Mouse (Mus musculus): ENCODE measurements around the gene Akr1b3.
"Not testable (repeated sequence)": the region's sequence is repeated elsewhere in the genome, so short reads cannot be mapped to it uniquely, and the experiment has no call there.

The Akr1b3 gene

GRCm38 (mm10) chr6:34316854-34317771 is at the start of gene Akr1b3:
TSS of gene Akr1b3 (minus strand) at chr6:34317478.
- peak; percentile 90 for DNase-seq (ENCODE audit: low read depth)

GRCm38 (mm10) chr6:34364217-34365136 is 47.2 kb upstream of the Akr1b3 start:
- no peak for DNase-seq (ENCODE audit: low read depth)

GRCm38 (mm10) chr6:34355841-34356240 is 38.6 kb upstream of the Akr1b3 start:
- no peak for DNase-seq (ENCODE audit: low read depth)

DNA sequence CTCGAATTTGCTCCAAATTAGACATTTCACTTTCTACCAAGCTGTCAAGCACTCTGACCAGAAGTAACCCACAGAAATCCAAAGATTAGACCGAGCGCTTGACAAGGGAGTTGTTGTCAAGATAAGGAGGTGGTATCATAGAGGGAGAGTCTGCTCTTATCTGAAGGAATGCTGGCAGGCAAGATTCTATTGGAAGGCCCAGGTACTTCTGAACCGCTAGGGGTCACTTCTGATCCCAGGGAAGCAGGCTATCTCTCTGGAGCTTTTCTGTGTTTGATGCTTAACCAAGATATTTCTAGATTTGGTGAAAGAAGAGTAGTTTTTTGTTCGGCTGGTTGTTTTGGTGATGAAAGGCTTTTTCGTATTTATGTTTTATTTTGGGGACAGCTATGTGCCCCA is 38.1 kb upstream of the Akr1b3 start:
- no peak for DNase-seq (ENCODE audit: low read depth)

- no peak for DNase-seq (ENCODE audit: low read depth)
Observed at GRCm38 (mm10) chr6:34354354-34355348, 37.4 kb upstream of the Akr1b3 start.

- DNase-seq (ENCODE audit: low read depth) = no peak
Observed at GRCm38 (mm10) chr6:34353658-34354353, 36.5 kb upstream of the Akr1b3 start, which contains the start of gene Akr1b8. TSS of gene Akr1b8 (plus strand) at chr6:34354119.

- DNase-seq (ENCODE audit: low read depth) = no peak
Observed at GRCm38 (mm10) chr6:34352401-34352800, 35.1 kb upstream of the Akr1b3 start.

DNA sequence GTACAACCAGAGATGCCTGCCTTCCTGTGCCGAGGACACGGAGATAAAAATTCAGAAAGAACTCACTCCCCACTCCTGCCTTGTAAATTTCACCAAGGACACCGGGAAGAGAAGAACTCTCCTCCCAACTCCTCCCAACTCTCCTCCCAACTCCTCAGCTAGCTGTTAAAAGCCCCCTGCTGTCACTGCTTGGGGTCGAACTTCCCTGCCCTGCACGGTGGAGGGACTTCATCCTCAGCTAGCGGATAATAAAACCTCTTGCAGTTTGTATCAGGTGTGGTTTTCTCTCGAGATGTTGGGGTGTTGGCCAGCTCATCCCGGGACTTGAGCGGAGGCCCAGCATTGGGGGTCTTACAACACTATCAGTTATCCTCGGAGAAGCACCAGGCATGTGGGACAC is 34.2 kb upstream of the Akr1b3 start:
- not testable (repeated sequence) for DNase-seq (ENCODE audit: low read depth)

DNA sequence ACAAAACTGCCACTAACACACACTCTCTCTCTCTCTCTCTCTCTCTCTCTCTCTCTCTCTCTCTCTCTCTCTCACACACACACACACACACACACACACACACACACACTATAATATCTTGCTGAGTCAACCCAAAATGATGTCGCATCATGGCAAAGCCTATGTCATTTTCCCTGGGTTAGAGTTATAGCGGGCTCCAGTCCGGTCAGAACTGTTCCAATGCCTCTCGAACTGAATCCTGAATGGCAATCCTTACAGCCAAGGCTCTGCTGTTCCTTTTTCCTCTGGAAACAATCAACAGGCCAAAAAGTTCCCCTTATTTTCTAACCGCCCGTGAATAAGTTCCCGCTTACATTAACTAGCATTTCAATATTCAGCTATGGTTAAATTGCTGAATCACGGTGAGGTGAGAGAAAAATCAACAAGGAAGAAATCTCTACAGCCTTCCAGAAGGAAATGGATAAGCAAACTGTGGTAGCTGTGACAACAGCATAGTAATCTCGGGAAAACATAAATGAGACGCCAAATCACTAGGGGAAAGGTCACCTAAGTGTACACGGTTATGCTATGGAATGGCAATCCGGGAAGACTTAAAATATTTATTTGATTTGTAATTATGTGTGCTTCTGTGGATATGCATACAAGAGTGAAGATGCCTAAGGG is 32.9 kb upstream of the Akr1b3 start:
- DNase-seq (ENCODE audit: low read depth) = no peak

- peak; percentile 58 for DNase-seq (ENCODE audit: low read depth)
Observed at GRCm38 (mm10) chr6:34346096-34346898, 29.0 kb upstream of the Akr1b3 start.

- DNase-seq (ENCODE audit: low read depth) = no peak
Observed at GRCm38 (mm10) chr6:34344935-34345334, 27.7 kb upstream of the Akr1b3 start.

GRCm38 (mm10) chr6:34344135-34344850 is 27.0 kb upstream of the Akr1b3 start:
- DNase-seq (ENCODE audit: low read depth) = no peak

GRCm38 (mm10) chr6:34343426-34343825 is 26.1 kb upstream of the Akr1b3 start:
- no peak for DNase-seq (ENCODE audit: low read depth)

DNA sequence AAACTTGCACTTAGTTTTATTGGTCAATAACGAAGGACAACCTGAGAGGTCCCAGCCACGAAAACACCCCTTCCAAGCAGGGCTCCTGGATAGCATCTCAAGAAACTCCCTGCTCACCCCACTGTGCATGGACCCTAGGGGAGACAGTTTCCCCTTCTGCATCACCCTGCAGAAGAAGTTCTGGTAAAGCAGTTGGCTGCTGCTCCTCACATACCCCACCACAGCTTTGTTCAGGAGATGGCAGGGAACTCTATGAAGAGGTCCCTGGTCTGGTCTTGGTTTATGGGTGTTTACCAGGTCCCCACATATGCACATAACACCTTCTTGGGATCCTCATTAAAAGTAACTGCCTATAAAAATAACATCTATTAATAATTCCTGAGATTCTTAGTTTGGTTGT is 25.2 kb upstream of the Akr1b3 start:
- DNase-seq (ENCODE audit: low read depth) = no peak

DNA sequence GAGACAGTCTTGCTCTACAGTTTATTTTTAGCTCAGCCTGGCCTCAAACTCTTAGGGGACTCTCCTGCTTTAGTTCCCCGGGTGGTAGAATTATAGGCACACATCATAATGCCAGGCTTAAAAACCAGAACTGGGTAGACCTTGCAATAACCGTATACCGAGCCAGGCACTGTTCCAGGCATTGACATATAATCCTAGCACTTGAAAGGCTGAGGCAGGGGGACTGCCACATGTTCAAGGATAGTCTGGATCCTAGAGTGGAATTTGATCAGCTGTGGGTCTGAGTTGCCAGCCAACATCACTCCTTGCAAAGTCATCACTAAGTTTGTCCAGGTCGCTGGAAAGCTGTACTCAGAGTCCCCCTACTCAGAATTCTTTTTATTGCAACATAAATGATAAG is 24.7 kb upstream of the Akr1b3 start:
- DNase-seq (ENCODE audit: low read depth) = no peak

GRCm38 (mm10) chr6:34337799-34338198 is 20.5 kb upstream of the Akr1b3 start:
- no peak for DNase-seq (ENCODE audit: low read depth)

DNA sequence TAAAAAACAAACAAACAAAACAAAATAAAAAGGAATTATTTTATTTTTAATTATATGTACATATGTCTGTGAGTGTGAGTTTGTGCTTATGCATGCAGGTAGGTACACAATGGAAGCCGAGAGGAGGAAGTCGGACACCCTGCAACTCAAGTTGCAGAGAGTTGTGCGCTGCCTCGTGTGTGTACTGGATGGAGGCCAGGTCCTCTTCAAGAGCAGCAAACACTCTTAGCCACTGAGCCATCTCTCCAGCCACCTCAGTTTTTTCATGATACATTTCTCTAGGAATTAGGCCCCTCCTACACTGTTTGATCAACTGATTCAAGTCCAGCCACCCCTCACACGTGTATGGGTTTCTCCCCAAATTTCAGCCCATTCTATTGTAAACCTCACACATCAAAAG is 17.4 kb upstream of the Akr1b3 start:
- DNase-seq (ENCODE audit: low read depth) = no peak

- DNase-seq (ENCODE audit: low read depth) = not testable (repeated sequence)
Observed at GRCm38 (mm10) chr6:34331804-34332203, 14.5 kb upstream of the Akr1b3 start.

DNA sequence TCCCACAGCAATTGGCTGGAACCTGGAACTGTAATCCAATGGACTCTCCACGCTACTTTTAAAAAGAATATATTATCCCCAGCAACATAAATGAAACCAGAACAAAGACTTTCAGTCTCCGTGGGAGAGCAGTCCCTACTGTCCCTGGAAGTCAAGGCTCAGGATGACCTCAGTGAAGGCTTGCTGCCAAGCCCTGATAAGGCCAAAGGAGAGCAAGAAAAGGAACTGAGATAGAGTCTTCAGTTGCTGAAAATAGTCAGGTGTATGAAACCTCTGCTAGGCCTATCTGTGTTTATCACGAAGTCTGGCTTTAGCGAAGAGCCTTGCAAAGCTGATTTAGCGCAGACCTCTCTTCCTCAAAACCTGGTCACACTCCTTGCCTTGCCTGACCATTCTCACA is 14.1 kb upstream of the Akr1b3 start:
- no peak for DNase-seq (ENCODE audit: low read depth)
